Mouse (Mus musculus) large intestine, adult 2 months (tissue): ENCODE data around the gene 1110065P20Rik. TPM values are rescaled to one million over a fixed set of nuclear protein-coding genes. Genes with fewer than 3 reads are reported as not detected.

Source experiments
- DNase-seq: peaks from one replicate; pipeline ENCODE4 v3.0.0-alpha.2; 2012; ENCODE audit warnings: low read depth, low spot score
- WGBS: fragments of 180-500 bp; shearing (Covaris S2); methylation state at CpG from one replicate; pipeline ENCODE4 v1.1.7; 2018; 5-methylcytosine and 5-hydroxymethylcytosine counted together
- polyA plus RNA-seq: library from polyadenylated mRNA; depleted of rRNA; stranded (reverse); fragments of >200 nt; gene quantifications from 2 replicates; pipeline ENCODE4 v1.2.3, GENCODE M21; 2012; rRNA removed

Gene 1110065P20Rik
- 24.5 TPM in 2 replicates for polyA plus RNA-seq

DNA sequence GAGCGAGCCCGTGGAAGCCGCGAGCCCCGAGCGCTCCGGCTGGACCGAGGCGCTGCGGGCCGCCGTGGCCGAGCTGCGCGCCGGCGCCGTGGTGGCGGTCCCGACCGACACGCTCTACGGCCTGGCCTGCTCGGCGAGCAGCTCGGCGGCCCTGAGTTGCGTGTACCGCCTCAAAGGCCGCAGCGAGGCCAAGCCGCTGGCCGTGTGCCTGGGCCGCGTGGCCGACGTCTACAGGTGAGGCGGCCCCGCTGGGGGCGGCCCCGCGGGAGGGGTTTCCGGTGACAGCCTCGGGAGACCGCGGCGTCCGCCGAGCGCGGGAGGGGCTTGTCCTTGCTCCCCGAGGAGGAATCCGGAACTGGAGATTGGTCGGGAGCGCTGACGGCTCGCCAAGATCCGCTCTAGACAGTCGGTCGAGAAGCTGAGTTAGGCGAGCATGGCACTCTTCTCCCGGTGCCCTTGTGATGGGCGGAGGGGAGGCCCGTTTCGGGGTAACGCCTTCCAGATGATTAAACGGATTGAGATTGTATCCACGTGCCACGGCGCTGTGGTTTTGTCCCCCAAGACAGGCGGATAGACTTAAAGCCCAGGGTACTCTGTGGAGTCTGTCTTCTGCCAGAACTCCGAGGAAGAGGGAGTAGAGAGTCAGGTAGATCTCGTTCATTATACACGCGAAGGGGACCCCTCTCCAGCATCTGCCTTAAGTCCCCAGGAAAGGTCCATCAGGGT, at the start of gene 1110065P20Rik:
Gene 1110065P20Rik, minus strand, starts transcription at position 264 of the 726 bp plus-strand sequence.
- DNase-seq = no peak
- under 1% methylated on average over 75 of the region's 75 CpGs for WGBS

DNA sequence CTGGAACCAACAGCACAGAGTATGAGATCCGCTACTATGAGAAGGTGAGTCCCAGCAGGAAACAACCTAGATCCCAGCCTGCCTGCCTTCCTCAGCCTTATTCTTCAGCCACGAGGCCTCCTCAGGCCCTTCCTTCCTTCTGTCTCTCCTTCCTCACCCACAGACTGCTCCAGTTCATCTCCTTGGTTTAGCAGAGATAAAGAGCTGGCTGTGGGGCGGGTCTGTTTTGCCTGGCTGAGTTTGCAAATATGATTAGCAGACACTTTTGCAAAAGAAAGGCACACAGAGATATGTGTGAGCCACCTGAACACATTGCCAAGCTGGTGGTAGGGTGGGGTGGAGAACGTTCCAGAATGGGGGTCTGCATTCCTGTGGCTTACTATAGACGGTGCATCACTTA, 48.9 kb upstream of the 1110065P20Rik start:
- 46% methylated on average over 5 of the region's 5 CpGs for WGBS
- DNase-seq = no peak

DNA sequence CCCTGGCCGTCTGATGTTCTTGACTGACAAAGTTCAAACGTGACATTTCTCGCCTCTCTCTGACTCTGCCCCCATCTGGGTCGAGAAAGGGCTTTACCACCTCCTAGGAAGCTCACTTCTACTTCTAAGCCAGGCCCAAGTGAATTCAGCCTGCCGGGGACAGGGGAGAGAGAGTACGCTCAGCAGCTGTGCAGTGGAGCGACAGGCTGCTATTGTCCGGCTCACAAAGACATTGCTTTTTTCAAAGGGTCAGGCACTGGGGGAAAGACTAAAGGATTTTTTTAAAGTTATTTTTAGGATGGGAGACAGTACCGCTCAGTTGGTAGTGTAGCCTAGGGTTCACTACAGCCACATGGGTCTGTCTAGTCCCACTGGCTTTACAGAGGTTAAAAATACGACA, 47.4 kb upstream of the 1110065P20Rik start:
- no peak for DNase-seq
- 69% methylated on average over 10 of the region's 10 CpGs for WGBS

DNA sequence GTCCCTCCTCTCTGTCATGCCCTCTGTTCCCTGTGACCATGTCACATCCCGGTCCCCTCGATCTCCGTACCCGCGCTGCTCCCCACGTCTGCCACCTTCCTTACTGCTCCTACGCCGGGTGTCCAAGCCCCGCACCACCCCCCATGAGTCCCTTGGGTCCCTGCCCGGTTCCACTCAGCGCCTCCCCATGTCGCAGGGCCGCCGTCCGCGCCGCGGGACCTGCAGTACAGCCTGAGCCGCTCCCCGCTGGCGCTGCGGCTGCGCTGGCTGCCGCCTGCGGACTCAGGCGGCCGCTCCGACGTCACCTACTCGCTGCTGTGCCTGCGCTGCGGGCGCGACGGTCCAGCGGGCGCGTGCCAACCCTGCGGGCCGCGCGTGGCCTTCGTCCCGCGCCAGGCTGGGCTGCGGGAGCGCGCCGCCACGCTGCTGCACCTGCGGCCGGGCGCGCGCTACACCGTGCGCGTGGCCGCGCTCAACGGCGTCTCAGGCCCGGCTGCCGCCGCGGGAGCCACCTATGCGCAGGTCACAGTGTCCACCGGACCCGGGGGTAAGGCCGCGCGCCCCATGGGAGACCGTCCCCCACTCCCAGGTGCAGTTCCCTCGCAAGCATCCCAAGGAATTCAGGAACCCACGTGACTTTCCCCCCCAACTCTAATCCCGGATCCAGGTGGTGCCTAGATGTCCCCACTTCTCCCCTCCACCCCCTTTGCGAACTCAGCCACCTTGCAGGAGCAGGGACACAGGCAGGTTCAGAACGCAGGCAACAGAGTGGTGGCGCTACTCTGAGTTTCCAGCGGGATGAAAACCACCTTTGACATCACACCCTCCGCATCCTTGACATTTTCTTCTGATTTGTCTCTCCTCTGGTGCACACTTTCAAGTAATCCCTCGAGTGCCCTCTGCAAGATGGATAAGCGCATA, 43.8 kb upstream of the 1110065P20Rik start:
- no peak for DNase-seq
- WGBS = 3% methylated on average over 83 of the region's 83 CpGs

DNA sequence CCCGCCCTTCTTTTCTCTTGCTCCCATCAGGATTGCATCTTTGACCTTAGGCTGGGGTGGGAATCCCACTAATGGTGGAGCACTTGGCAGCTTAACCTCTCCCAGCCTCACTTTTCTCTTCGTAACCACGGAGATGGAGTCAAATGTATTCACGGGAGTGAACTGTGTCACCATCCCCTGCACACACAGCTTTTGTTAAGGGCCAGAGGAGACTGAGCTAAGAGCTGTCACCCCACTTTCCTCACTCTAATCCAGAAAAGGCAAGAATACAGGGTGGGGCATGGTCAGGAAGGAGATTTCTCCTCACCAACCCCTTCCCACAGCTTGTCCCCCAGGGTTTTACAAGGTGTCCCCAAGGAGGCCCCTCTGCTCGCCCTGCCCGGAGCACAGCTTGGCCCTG, 42.8 kb upstream of the 1110065P20Rik start:
- DNase-seq = no peak
- 27% methylated on average over 6 of the region's 6 CpGs for WGBS

DNA sequence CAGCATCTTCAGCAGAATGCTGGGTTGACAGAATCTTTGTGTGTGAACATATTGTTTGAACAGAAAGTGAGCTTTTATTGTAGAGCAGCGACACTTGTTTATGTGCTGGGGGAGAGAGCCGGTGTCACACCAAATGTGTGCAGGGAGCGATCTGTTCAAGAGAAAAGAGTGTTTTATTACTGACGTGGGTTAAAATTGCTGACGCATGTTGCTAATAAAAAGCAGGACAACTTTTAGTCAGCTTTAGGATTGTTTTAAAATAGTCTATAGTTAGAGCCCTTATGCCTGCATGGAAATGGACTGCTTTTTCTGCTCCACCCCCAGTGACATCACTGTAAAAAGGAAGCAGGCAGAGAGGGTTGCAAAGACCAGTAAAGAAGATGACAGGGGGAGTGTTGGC, 39.8 kb upstream of the 1110065P20Rik start:
- no peak for DNase-seq
- 54% methylated on average over 5 of the region's 5 CpGs for WGBS

DNA sequence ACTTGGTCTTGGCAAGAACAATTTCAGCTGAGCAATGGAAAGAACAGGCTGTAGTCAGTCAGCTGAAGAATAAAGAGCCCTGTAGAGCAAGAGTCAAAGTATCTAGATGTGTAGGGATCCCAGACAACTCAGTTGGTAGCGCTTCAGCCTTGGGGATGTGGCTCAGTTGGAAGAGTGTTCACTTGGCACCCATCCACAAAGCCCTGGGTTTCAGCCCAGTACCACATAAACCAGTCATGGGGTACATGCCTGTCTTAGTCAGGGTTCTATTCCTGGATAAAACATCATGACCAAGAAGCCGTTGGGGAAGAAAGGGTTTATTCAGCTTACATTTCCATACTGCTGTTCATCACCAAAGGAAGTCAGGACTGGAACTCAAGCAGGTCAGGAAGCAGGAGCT, 38.9 kb upstream of the 1110065P20Rik start:
- no peak for DNase-seq
- 78% methylated on average over 2 of the region's 2 CpGs for WGBS

DNA sequence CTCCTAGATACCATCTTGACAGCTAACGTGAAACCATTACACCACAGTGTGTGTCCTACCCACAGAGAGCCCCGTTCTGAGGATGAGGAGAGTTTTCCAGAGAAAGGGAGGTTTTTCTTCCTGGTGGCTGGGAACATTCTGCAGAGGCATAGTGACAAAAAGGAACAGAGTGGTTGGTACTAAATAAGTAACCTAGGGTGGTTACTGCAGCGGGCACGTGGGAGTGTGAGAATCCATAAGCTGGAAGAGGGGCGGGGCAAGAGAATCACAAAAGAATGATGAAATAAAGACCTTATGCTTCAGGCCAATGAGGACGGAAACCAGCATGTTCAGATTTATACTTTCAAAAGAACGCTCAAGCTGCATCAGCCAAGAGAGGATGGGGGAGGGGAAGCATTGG, 37.7 kb upstream of the 1110065P20Rik start:
- WGBS = 66% methylated on average over 7 of the region's 7 CpGs
- DNase-seq = no peak

DNA sequence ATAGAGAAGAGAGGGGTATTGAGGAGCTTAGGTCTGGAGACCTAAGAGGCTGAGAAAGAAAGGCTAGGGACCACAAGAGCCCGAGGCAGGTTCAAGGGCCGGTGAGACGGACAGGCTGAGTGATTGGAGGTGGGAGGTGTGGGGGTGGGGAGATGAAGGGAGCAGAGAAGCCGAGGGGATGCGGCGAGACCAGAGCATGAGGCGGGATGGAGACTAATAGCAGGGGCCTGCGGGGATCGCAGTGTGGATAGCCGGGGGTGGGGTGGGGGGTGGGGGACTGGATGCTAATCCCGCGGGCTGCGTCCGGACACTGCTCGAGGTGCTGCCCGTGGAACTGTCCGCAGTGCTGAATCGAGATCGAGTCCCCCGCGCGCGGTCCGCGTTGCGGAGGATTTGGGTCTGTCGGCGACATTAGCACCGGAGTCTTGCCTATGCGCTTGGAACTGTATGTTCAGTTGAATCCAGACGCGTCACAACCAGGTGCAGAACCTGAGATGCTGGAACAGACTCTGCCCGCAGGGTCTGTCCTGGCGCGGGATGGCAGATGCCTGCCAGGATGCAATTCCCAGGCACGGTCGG, 31.2 kb upstream of the 1110065P20Rik start:
- no peak for DNase-seq
- WGBS = 4% methylated on average over 37 of the region's 37 CpGs

DNA sequence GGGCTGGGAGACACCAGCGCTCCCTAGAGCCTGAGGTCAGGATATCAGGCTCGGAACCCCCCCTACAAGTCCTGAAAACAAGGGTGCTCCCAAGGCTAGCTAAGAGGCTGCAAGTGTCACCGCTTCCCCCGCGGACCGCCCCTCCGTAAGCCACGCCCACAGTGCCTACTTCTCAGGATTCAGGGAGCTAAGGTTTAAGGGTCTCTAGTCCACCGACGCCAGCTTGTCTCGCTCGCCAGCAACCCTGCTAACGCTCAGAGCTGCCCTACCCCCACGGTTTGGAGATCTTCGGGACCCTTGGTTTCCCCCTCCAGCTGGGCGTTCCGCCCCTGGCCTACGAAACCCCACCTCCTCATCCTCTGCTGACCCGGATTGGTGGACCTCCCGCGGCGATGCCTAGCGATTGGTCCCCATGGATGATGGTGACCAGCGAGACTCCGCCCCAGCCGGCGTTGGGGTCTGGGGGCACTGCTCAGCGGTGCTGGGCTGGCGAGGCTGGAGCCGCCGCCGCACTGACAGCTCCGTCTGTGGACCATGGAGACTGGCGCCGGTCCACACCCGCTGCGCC, 30.4 kb upstream of the 1110065P20Rik start:
- 3% methylated on average over 37 of the region's 37 CpGs for WGBS
- DNase-seq = no peak

DNA sequence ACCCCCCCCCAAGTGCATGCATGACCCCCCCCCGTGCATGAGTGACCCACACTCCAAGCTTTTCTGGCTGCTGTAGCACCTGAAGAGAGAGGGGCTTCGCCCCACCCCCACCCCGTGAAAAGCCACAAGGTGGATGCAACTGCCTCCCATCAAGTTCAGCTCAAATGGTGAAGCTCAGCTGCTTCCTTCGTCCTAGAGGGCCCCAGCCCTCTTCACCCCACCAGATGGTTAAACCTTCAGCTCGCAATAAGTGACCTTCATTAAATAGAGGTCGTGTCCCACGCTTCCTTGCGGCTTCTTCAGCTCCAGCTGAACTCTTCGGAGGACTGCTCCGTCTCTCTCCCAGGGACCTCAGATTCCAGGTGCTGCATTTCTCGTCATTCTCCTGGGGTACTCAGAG, 29.6 kb upstream of the 1110065P20Rik start, which contains the start of gene Epha10:
Gene Epha10, plus strand, starts transcription at position 301 of the 400 bp plus-strand sequence.
- 10% methylated on average over 11 of the region's 11 CpGs for WGBS
- DNase-seq = no peak

DNA sequence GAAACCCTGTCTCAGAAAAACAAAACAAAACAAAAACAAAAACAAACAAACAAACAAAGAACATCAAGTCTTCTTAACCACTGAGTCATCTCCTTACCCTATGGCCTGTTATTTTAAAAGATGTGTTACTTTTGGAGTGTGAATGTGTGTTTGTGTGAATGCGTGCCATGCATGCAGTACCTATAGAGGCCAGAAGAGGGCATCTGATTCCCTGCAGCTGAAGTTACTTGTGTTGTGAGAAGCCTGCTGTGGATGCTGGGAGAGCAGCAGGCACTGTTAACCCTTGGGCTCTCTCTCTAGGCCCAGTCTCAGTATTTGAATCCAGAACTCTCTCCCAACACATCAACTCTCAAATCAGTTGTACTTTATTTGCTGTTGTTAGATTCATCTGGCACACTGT, 21.7 kb upstream of the 1110065P20Rik start:
- DNase-seq = no peak
- 97% methylated on average over 1 of the region's 1 CpGs for WGBS

DNA sequence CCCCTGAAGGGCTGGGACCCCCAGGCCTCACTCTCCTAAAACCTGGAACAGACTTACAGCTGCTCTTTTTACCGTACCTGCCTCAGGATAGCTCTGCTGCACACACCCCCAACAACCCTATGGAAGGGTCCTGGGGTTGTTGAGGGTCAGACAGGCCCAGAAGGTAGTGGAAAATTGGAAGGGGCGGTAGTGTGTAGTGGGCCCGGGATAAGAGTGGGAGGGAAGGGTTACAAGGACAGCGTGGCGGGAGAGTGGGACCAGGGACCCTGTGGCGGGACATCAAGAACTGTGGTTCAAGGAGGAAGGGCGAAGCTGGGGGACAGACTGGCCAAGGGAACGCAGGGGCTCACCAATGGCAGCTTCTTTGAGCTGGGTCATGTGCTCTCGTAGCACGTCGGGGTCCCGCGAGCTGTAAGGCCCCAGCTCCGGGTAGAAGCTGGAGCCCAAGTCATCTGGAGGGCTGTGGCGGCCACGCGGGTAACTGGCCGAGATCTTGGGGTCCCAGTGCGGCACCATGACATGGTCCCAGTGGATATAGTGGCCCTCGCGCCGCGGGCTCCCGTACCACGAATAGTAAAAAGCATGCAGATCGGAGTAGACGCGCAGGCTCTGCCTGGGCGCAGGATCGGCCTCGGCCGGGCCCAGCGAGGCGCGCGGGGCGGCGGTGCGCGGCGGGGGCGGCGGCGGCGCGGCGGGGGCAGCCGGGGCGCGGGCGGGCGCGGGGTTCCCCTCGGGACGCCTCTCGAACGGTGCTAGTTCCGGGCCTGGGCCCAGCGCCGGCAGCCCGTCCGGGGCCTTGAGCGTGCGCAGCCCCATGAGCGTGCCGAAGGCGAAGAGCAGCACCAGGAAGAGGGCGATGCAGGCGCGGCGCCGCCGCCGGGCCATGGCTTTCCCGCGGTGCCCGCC, 10.5 kb upstream of the 1110065P20Rik start, which contains the start of gene Maneal:
Gene Maneal, minus strand, starts transcription at position 889 of the 906 bp plus-strand sequence.
- DNase-seq = no peak
- 6% methylated on average over 77 of the region's 77 CpGs for WGBS

DNA sequence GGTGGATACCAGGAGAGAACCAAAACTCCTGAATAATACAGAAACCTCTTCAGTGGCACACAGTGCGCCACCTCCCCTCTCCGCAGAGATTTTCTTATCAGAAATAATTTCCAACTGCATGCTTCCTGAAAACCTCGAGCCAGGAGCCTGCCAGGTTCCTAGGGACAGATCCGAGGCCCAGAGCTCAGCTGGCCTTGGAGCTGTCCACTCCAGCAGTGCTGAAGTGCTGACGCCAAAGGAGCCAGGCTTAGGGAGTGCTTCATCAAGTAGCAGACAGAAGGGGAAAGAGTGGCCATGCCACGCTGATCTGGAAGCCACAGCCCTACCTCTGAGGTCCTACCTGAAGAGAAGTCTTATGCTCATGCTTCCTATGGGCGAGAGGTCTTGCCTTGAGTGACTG, 9.4 kb upstream of the 1110065P20Rik start:
- no peak for DNase-seq
- WGBS = 14% methylated on average over 7 of the region's 7 CpGs

DNA sequence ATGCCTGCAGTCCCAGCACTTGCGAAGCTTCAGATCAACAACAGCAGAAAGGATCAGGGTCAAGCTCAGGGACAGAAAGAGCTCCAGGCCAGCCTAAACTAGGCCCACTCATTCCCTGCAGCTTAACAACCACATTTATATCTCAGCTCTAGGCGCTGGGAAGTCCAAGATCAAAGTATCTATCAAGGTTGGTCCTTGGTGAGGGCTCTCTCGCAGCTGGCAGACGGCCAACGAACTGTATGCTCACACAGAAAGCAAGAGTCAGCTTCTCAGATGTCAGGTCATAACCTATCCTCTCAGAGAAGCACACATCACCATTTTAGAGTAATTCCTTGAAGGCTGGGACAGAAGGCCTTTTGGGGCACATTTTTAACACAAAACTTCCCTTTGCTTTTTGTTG, 7.4 kb upstream of the 1110065P20Rik start:
- whole genome bisulfite sequencing = 42% methylated on average over 5 of the region's 5 CpGs
- DNase-seq = no peak

DNA sequence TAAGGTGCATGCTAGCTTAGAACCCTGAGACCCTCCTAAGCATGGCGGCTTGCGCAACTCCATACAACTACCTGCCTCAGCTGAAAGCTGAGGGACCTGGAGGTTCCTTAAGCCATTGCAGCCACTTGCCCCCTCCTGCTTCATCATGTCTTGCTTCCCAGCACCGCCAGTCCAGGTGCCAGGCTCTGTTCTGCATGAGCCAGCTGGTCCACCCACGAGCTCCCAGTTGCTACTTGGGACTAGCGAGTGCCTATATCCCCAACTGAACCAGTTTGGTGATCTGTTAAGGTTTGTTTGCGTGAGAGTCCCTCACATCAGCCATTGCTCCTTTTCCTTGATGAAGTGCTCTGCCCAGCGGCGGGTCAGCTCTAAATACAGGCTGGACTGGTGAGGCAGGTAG, 5.3 kb upstream of the 1110065P20Rik start:
- DNase-seq = no peak
- 93% methylated on average over 8 of the region's 8 CpGs for WGBS

DNA sequence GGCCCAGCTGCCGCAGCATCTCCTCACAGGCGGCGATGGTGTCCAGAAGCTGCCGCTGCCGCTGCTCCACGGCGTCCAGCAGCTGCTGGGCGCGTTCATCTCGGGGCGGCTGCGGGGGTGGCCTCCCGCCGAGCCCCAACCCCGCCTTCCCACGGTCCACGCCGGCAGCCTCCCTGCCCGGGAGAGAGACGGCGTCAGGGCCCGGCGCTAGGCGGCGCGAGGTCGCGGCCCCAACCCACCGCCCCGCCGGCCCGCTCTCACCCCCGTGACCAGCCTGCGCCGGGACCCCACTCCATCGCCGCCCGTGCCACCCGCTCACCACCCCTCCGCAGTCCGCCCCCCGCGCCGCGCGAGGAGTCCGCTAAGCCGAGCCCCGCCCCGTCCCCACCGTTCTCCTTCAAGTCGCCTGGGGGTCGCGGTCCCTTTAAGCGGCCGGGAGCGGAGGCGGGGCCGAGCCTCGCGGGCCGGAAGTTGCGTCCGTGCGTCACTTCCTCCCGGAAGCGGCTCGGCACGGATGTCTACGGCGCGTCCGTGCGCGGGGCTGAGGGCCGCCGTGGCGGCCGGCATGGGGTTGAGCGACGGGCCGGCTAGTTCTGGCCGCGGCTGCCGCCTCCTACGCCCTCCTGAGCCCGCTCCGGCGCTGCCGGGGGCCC, 609 bp downstream of the 1110065P20Rik start, which contains the start of gene Yrdc:
Gene Yrdc, plus strand, starts transcription at position 419 of the 653 bp plus-strand sequence.
- WGBS = under 1% methylated on average over 90 of the region's 90 CpGs
- peak; percentile 57 for DNase-seq

DNA sequence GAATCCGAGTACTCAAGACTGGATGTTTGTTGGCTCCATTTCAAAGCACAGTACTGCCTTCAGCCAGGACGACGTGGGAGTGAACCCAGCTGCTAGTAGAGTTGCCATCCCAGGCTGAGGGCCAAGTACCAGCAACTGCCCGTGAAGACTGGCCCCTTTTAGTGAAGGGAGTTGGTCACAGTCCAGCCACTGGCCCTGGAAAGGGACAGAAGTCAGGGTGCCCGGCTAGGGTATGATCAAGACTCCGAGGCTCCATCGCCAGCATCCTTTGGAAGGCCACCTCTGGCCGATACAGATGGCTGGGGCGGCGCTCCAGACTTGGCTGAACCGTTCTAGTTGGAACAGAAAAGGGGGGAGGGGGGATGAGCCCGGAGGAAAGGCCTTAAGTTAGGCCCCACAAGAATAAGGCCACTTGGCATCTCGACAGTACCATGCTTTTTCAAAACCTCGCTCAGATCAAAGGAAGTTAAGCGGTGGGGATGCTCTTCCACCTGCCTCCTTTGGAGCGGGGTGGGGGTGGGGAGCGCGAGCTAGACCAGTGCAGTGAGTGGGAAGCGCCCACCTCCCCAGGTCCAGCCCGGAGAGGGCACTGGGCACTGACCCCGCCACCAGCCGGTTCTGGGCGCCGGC, 1.2 kb downstream of the 1110065P20Rik start:
- DNase-seq = no peak
- 2% methylated on average over 24 of the region's 24 CpGs for WGBS
